Mouse (Mus musculus) monocyte, adult 2 months (primary cell): ENCODE measurements around the gene Ndufa6.

ENCODE experiments used
- DNase-seq, 2 experiments: peaks; one replicate each; pipeline ENCODE4 v3.0.0; 2022; ENCODE audit warnings: low spot score in 2 of 2, low read depth in 1 of 2

The Ndufa6 gene

DNA sequence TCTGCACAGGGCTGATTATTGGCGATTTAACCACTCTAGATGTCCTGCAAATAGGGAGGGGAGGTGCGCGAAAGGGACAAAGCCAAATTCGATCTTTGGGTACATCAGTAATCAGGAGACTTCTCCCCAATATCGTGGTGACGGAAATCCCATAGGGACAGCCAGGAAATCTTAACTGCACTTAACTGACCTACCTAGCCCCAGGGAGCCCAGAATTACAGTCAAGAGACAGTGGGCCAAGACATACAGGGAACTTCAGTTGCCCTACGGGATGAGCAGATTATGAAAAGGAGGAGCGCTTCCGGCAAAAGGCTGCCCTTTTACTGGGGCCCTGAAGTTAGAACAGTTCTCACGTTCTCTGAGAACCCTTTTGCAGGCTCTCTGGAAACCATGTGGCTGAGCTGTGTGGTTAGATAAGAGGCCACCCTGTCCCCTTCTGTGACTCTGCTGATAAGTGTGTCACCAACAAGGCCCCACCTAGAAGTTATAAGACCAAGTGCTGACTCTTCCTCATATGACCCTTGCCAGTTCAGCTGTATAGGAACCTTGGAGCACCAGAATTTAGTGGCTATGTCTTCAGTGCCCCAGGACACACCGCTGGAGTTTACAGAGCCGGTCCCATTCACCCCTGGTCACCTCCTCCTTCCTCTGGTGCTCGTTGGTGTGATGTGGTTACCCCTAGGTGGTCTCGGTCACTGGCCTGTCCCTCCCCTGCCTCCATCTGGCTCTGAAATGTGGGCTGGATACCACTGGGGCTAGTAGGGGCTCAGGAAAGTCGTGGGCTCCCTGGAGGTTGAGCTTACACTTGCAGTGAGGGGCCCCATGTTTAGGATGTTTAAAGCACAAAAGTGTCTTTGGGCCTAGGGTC is 12.2 kb downstream of the Ndufa6 start:
- no peak for DNase-seq

DNA sequence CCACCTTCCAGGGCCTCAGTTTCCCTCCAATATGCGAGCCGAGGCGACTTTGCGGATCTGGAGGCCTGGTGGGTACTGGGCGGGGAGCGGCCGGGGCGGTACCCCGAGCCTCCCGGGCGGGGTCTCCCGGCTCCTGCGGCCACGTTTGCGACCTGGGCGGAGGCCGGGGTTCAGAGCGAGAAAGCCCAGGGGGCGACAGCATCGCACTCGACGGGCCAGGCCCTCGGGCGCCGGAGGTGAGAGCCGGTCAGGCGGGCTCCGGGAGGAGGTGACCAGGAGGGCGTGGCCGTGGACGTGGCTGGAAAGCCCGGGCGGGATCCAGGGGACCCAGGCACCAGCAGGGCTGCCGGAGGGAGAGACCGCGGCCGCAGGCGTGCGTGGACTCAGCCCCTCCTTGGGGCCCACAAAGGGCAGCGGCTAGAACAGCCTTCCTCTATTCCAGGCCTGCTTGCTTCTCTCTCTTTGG is 13.1 kb downstream of the Ndufa6 start:
- DNase-seq: peak in 1 of 2 experiments; percentile 60

DNA sequence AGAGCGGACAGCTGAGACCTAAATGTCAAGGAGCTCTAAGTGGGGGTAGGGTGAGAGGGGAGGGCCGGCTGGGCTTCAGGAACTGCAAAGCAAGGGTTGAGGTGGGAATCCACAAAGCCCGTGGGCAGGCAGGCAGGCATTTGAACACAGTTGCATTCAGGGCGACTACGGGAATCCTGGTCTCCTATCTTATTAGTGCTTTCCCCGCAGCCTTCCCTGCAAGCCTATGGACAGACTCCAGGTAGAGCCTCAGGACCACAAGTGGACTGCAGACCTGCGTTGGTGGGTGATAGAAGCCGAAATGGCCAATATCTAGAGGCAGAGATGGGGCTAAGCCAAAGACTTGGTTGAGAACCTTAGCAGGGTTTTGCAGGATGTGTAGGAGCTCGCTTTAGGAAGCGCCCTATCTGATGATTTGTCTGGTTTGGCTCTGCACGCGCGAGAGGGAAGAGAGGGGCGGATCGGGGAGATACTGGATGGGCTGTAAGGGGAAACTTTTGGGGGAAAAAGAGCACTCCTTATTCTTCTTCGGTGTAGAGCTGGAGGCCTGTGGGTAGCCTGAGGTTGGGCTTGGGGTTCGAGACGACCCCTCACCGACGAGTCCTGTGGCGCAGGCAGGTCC is 13.6 kb downstream of the Ndufa6 start:
- no peak for DNase-seq

DNA sequence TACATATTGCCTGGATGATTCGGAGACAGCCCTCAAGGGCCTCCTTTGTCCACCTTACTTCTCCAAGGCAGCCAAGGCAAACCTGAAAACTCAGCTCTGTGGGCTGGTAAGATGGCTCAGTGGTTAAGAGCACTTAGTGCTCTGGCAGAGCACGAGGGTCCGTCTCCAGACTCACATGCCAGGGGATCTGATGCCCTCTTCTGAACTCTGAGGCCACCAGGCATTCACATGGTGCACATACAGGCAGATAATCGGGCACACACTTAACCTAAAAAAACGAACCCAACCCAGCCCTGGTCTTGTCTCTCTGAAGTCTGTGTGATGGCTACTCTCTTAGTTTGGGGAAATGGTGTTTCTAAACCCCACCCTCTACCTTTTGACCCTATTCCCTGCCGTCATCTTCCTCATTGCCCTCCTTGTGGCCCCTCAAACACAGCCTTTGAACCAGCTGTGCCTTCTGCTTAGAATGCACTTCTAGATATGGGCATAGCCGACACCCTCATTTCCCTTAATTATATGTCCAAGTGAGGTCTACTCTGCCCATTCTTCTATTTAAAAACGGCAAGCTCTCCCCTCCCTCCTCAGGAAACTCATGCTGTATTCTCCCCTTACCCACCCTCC is 14.4 kb downstream of the Ndufa6 start:
- DNase-seq: no peak

GRCm38 (mm10) chr15:82339150-82339549 is 15.0 kb downstream of the Ndufa6 start:
- no peak for DNase-seq

DNA sequence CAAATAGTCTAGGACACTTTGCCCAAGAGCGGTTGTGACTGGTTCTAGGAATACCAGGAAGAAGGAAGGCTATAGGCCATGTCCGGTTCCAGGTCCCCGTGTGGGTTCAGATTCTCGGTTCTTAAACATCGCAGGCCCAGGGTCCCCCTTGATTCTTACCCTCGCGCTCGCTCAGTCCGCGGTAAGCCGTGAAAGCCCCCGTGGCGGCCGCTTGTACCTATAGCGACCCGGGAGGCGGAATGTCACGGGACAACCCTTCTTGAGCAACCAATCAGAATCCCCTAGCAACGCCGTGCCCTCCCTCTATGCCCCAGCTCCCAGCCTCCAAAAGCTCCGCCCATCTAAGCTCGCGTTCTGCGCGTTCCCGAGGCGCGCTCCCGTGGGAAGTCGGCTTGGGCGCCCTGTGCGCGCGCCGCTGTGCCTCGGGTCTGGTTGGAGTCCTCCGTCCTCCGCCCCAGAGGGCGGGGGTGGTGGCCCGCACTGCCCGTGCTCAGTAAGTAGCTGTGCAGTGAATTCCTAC is 15.5 kb downstream of the Ndufa6 start, which contains the start of the genes Naga, Pheta2 and Smdt1:
TSS of gene Naga (minus strand) at position 333 of the 520 bp plus-strand sequence.
TSS of gene Pheta2 (plus strand) at position 350 of the 520 bp plus-strand sequence.
TSS of gene Smdt1 (plus strand) at position 367 of the 520 bp plus-strand sequence.
- peak; percentile 80 to 85 for DNase-seq

- DNase-seq: peak in 1 of 2 experiments; percentile 49
Measured at GRCm38 (mm10) chr15:82337875-82338274, 16.2 kb downstream of the Ndufa6 start.

GRCm38 (mm10) chr15:82336629-82337028 is 17.5 kb downstream of the Ndufa6 start:
- DNase-seq: no peak

DNA sequence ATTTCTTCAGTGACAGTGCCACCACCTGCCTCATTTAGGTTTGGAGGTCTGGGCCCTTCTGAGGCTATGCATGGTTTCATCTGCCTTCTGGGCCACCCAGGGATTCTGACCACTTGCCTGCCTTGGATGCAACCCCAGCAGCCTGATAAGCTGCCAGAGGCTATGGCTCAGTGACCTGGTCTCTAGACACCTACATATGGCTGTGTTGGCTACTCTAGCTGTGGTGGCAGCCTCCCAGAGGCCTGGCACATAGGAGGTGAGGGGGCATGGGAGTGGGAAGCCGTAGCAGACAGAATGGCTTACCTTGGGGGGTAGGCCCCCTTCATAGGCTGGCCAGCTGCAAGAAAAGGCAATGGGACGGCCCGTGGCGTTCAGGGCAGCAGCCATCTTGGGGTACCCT is 18.9 kb downstream of the Ndufa6 start:
- no peak for DNase-seq

DNA sequence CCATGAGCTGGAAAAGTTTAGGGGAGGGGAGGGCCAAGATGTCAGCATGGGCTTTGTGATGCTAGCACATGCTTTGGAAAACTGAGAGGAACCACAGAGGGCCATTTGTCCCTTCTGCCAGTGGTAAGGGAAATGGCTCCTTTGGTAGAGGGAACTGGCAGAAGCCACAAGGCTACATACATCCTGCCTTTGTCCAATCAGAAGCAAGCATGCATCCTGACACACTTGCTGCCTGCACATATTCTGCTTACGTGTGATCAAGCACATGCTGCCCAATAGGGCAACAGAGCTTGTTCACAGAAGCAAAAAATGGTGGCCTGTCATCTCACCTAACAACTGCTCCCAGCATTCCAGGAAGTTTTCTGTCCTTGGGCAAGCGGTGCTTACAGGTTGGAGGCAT is 28.7 kb downstream of the Ndufa6 start:
- DNase-seq: no peak

- DNase-seq: no peak
Measured at GRCm38 (mm10) chr15:82322195-82322594, 31.9 kb downstream of the Ndufa6 start.

DNA sequence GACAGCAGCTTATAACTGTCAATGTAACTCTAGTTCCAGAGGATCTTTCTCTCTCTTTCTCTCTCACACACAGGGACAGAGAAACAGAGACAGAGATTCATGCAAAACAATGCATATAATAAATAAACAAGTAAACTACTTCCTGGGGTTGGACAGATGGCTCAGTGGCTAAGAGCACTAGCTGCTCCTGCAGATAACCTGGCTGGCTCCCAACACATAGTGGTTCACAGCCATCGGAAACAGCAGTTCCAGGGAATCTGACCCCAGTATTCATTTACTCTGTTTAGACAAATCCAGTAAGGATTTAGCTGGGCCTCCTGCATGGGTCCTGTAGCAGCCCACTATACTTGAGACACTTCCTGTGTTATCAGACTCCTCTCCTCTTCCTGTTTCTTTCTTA is 34.5 kb downstream of the Ndufa6 start:
- no peak for DNase-seq

GRCm38 (mm10) chr15:82317839-82318238 is 36.3 kb downstream of the Ndufa6 start:
- no peak for DNase-seq

GRCm38 (mm10) chr15:82308416-82308815 is 45.7 kb downstream of the Ndufa6 start:
- DNase-seq: no peak

DNA sequence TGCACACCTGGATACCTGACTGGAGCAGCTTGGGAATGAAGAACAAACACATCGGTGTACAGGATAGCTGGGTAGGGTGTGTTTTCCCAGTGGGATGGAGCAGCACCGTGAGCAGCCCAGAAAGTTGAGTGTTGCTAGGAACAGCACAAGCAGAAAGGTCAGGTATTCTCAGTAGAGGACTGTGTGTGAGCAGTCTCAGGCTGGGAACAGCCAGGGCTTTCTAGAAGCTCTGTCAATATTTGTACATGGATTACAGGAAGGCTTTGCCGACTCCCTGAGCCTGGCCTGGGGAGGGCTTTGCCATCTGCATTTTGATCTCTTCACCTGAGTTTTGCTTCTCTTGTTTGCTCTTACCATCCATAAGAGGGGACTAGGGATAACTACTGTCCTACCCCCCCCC is 47.0 kb downstream of the Ndufa6 start:
- DNase-seq: no peak
